Mouse (Mus musculus): ENCODE measurements around the gene Adgrv1.

- TF ChIP-seq CTCF (IDR thresholded peaks at IDR 0.05; ENCODE audit: low read depth, low read length) (no peak), POLR2A (IDR thresholded peaks at IDR 0.05; ENCODE audit: insufficient read depth, low read length) (no peak), EP300 (IDR thresholded peaks at IDR 0.05; ENCODE audit: insufficient read depth, low read depth, low read length) (no peak)
These were observed 581.5 kb downstream of the Adgrv1 start for GRCm38 (mm10) chr13:81051448-81051847.

Measured in ES-Bruce4 (cell line).